Mouse (Mus musculus) C2C12 (cell line): Measurements from ENCODE around the gene Wdfy3. TPM values are rescaled to one million over a fixed set of nuclear protein-coding genes. Genes with fewer than 3 reads are reported as not detected.

Experiments
- H3K27me3 ChIP-seq: one replicate; pipeline ENCODE4 v1.6.1; 2011; ENCODE audit not compliant: control insufficient read depth, insufficient read depth, insufficient read length
- H3K36me3 ChIP-seq: one replicate; pipeline ENCODE4 v1.6.1; 2011; ENCODE audit not compliant: control insufficient read depth, insufficient read depth
- H3K4me3 ChIP-seq: one replicate; pipeline ENCODE4 v1.5.1; 2011; ENCODE audit warnings: mild to moderate bottlenecking, control low read depth; ENCODE audit not compliant: poor library complexity, insufficient read depth, severe bottlenecking
- H3K79me2 ChIP-seq: one replicate; pipeline ENCODE4 v1.6.1; 2011; ENCODE audit not compliant: control insufficient read depth, insufficient read depth
- H3K79me3 ChIP-seq: one replicate; pipeline ENCODE4 v1.6.1; 2011; ENCODE audit warnings: low read depth, control low read depth
- H3ac ChIP-seq: one replicate; pipeline ENCODE3; 2011; ENCODE audit warnings: low read depth; ENCODE audit not compliant: control insufficient read depth, insufficient read length
- CEBPB ChIP-seq: IDR thresholded peaks from one replicate; pipeline ENCODE4 v1.6.1; 2011; ENCODE audit warnings: low read depth, mild to moderate bottlenecking, control low read depth, moderate library complexity
- CTCF ChIP-seq: IDR thresholded peaks from one replicate; pipeline ENCODE4 v1.5.1; 2011; ENCODE audit not compliant: control insufficient read depth, insufficient read depth, insufficient read length
- FOSL1 ChIP-seq: IDR thresholded peaks from one replicate; pipeline ENCODE4 v1.8.0; 2011; ENCODE audit warnings: mild to moderate bottlenecking, low read length; ENCODE audit not compliant: poor library complexity, insufficient read depth, severe bottlenecking
- MAX ChIP-seq: IDR thresholded peaks from one replicate; pipeline ENCODE4 v1.6.1; 2011; ENCODE audit warnings: mild to moderate bottlenecking, control low read depth
- MYOD1 ChIP-seq: IDR thresholded peaks from one replicate; pipeline ENCODE4 v1.6.1; 2011; ENCODE audit warnings: low read depth; ENCODE audit not compliant: control insufficient read depth, insufficient read length
- MYOG ChIP-seq: IDR thresholded peaks from one replicate; pipeline ENCODE4 v1.6.1; 2011; ENCODE audit not compliant: control insufficient read depth, insufficient read length; ENCODE audit errors: extremely low read depth
- USF1 ChIP-seq: IDR thresholded peaks from one replicate; pipeline ENCODE4 v1.6.1; 2011; ENCODE audit warnings: low read depth, mild to moderate bottlenecking, control low read depth, moderate library complexity
- polyA plus RNA-seq: library from polyadenylated mRNA; unstranded; fragments of >200 nt; fragmentation: generic; extraction: Trizol; gene quantifications from one replicate; pipeline ENCODE4 v1.2.1, GENCODE M21; 2012; ENCODE audit warnings: missing spikeins

Gene Wdfy3
- polyA plus RNA-seq, 1 experiment = 10.7 TPM

DNA sequence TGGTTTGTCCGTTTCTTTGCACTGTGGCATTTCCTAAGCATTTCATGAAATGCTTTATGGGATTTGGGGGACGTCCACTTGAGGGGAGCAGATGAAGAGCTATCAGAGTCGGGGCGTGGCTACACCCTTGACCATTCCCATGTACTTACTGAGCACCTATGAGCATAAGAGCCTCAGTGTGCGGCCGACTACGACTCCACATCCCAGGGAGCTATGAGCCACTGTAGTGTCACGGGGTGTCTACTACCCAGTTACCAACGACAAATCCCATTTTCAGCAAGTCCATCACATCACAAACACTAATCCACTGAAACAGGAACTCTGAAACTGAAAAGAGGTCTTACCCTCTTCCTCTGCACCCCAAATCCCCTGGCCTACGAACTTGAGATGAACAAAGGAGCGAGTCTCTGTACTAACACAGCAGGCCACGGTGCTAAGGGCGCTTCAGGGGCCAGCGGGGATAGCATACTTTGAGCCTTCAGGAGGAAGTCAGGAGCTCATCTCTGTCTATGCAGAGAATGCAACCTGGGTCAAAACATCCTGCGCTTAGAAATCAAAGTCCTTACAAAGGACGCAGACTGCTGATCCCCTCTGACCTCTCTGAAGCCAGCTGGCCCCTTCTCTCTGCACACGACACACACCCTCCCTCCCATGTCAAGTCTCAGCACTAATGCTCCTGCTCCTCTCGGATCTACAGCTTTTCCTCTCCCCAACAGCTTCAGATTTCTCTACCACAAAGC lies 6.5 kb downstream of the Wdfy3 start:
- H3ac ChIP-seq = no peak overlapping the region
- no peak for TF ChIP-seq CTCF
- no peak for TF ChIP-seq FOSL1
- no peak for TF ChIP-seq MAX
- no peak for TF ChIP-seq MYOG
- TF ChIP-seq USF1 = no peak
- TF ChIP-seq MYOD1 = no peak
- no peak for TF ChIP-seq CEBPB
- H3K27me3 ChIP-seq = no peaks in the 10 kb centered on the region
- peaks cover 94% of the 10 kb centered on the region for H3K79me3 ChIP-seq
- peaks cover 14% of the 10 kb centered on the region for H3K36me3 ChIP-seq
- no peak overlapping the region for H3K4me3 ChIP-seq
- peaks cover 100% of the 10 kb centered on the region for H3K79me2 ChIP-seq

DNA sequence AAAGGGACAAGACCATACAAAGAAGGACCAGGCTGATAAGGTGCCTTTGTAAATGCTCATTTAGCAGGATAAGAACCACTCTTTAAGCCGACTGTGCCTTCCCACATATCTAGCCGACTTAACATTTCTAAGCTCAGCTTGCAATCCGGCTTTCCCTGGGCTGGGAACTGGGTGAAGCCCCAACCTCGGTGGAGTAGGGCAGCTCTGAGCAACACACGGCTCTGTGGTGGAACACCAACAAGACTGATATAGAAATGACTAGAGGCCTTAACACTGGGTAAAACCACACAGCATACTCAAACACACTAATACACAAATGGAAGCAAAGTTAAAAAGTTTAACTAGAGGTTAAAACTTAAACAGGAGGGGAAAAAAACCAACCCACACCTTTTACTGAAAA lies 7.9 kb downstream of the Wdfy3 start:
- Histone ChIP-seq H3K36me3 (peaks cover 10% of the 10 kb centered on the region), H3K79me3 (peaks cover 94% of the 10 kb centered on the region), H3K4me3 (no peak overlapping the region), H3K27me3 (no peaks in the 10 kb centered on the region), H3ac (no peak overlapping the region), H3K79me2 (peaks cover 100% of the 10 kb centered on the region)
- no peak for TF ChIP-seq MYOG
- no peak for TF ChIP-seq MYOD1
- TF ChIP-seq CEBPB = no peak

- Histone ChIP-seq H3K79me3 (peaks cover 85% of the 10 kb centered on the region), H3K36me3 (peaks cover 7% of the 10 kb centered on the region), H3K27me3 (no peaks in the 10 kb centered on the region), H3ac (no peak overlapping the region), H3K79me2 (peaks cover 99% of the 10 kb centered on the region), H3K4me3 (no peak overlapping the region)
- TF ChIP-seq USF1 (no peak), CEBPB (no peak), MAX (no peak), FOSL1 (no peak), MYOG (no peak), MYOD1 (no peak), CTCF (no peak)
These were observed 13.8 kb downstream of the Wdfy3 start for GRCm38 (mm10) chr5:102055946-102056345.

GRCm38 (mm10) chr5:102055130-102055641 lies 14.5 kb downstream of the Wdfy3 start:
- H3K36me3 ChIP-seq = peaks cover 7% of the 10 kb centered on the region
- no peaks in the 10 kb centered on the region for H3K27me3 ChIP-seq
- H3ac ChIP-seq = no peak overlapping the region
- no peak overlapping the region for H3K4me3 ChIP-seq
- TF ChIP-seq USF1 = no peak
- TF ChIP-seq CTCF = no peak
- TF ChIP-seq MYOD1 = no peak
- no peak for TF ChIP-seq FOSL1
- H3K79me3 ChIP-seq = peaks cover 79% of the 10 kb centered on the region
- peaks cover 99% of the 10 kb centered on the region for H3K79me2 ChIP-seq

GRCm38 (mm10) chr5:102054511-102055093 lies 15.1 kb downstream of the Wdfy3 start:
- Histone ChIP-seq H3K79me3 (peaks cover 76% of the 10 kb centered on the region), H3K4me3 (no peak overlapping the region), H3K27me3 (no peaks in the 10 kb centered on the region), H3K36me3 (peaks cover 7% of the 10 kb centered on the region), H3K79me2 (peaks cover 99% of the 10 kb centered on the region), H3ac (no peak overlapping the region)
- TF ChIP-seq CEBPB (no peak), FOSL1 (no peak), MYOG (no peak), MAX (no peak), CTCF (no peak), USF1 (no peak), MYOD1 (no peak)
